Mouse (Mus musculus) small intestine, adult 2 months (tissue): ENCODE measurements around the gene Ufsp1. TPM values are rescaled to one million over a fixed set of nuclear protein-coding genes. Genes with fewer than 3 reads are reported as not detected.

Source experiments
- H3K27ac ChIP-seq: fragments of 200-500 bp; 2 replicates; pipeline ENCODE4 v1.5.1; 2012; ENCODE audit warnings: low read depth, low read length, control low read depth, inconsistent platforms; ENCODE audit not compliant: insufficient read depth
- H3K27me3 ChIP-seq: fragments of 200-500 bp; 2 replicates; pipeline ENCODE4 v1.6.1; 2012; ENCODE audit warnings: mild to moderate bottlenecking, moderate library complexity, low read length, inconsistent platforms; ENCODE audit not compliant: control insufficient read depth, insufficient read depth
- H3K36me3 ChIP-seq: fragments of 200-500 bp; 2 replicates; pipeline ENCODE4 v1.6.1; 2012; ENCODE audit warnings: mild to moderate bottlenecking, low read length, control low read depth, inconsistent platforms; ENCODE audit not compliant: control insufficient read depth, insufficient read depth
- H3K4me1 ChIP-seq: fragments of 200-500 bp; 2 replicates; pipeline ENCODE4 v1.6.1; 2012; ENCODE audit warnings: low read length, inconsistent platforms, mixed read lengths; ENCODE audit not compliant: control insufficient read depth, insufficient read depth, insufficient read length
- H3K4me3 ChIP-seq: fragments of 200-500 bp; 2 replicates; pipeline ENCODE4 v1.5.1; 2012; ENCODE audit warnings: low read depth, mild to moderate bottlenecking, control low read depth, inconsistent platforms, low read length, moderate library complexity
- CTCF ChIP-seq: fragments of 200-500 bp; IDR thresholded peaks from 2 replicates; pipeline ENCODE4 v1.5.1; 2012; ENCODE audit warnings: low read depth, mild to moderate bottlenecking, control low read depth, inconsistent platforms, low read length, moderate library complexity, mixed read lengths; ENCODE audit not compliant: insufficient replicate concordance, insufficient read length; ENCODE audit errors: extremely low read depth
- POLR2A ChIP-seq: fragments of 200-500 bp; IDR thresholded peaks from 2 replicates; pipeline ENCODE4 v1.6.1; 2012; ENCODE audit warnings: low read depth, mild to moderate bottlenecking, control low read depth, inconsistent platforms, low read length, moderate library complexity
- WGBS: fragments of 180-500 bp; shearing (Covaris S2); methylation state at CpG from one replicate; pipeline ENCODE4 v1.1.7; 2018; 5-methylcytosine and 5-hydroxymethylcytosine counted together
- polyA plus RNA-seq: library from polyadenylated mRNA; depleted of rRNA; stranded (reverse); fragments of >200 nt; gene quantifications from 2 replicates; pipeline ENCODE4 v1.2.3, GENCODE M21; 2012

Ufsp1 gene
- polyA plus RNA-seq, 1 experiment: 10.9 TPM

- Histone ChIP-seq H3K27ac (no peak overlapping the region), H3K27me3 (peaks cover 21% of the 10 kb centered on the region), H3K4me3 (no peak overlapping the region), H3K4me1 (peaks cover 36% of the 10 kb centered on the region), H3K36me3 (no peaks in the 10 kb centered on the region)
- TF ChIP-seq CTCF (peak; percentile 60; the same call in 1 of the 2 replicates), POLR2A (no peak)
- WGBS: 66% methylated on average over 5 of the region's 5 CpGs
These were observed 9.4 kb upstream of the Ufsp1 start for GRCm38 (mm10) chr5:137285045-137285444.

DNA sequence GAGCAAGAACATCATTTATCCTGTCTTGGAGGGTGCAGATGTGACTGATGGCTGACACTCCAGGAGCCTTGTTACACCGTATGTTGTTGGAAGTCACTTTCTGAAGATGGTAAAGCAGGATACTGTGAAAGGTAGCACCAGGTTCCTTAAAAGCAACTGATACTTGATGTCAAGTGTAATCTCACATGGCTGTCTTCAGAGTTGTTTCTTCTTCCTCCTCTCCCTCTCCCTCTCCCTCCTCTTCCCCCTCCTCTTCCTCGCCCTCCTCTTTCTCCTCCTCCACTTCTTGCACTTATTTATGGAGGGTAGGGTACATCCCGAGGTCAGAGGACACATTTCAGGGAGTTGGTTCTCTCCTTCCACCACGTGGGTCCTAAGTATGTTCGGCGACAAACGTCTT lies 8.4 kb upstream of the Ufsp1 start:
- no peak overlapping the region for H3K4me3 ChIP-seq
- no peaks in the 10 kb centered on the region for H3K36me3 ChIP-seq
- peaks cover 21% of the 10 kb centered on the region for H3K27me3 ChIP-seq
- TF ChIP-seq CTCF: no peak
- TF ChIP-seq POLR2A: no peak
- 26% methylated on average over 7 of the region's 7 CpGs for WGBS
- H3K27ac ChIP-seq: 0 out of 2 replicates have a peak overlapping the region, but pooled peaks have one; percentile 9
- H3K4me1 ChIP-seq: peaks cover 38% of the 10 kb centered on the region

GRCm38 (mm10) chr5:137286655-137287031 lies 7.8 kb upstream of the Ufsp1 start:
- H3K27ac ChIP-seq: no peak overlapping the region
- TF ChIP-seq CTCF (peak; percentile 97), POLR2A (no peak)
- peaks cover 21% of the 10 kb centered on the region for H3K27me3 ChIP-seq
- under 1% methylated on average over 16 of the region's 16 CpGs for WGBS
- H3K36me3 ChIP-seq: no peaks in the 10 kb centered on the region
- peaks cover 42% of the 10 kb centered on the region for H3K4me1 ChIP-seq
- H3K4me3 ChIP-seq: peak overlapping the region; percentile 45; the same call in 1 of the 2 replicates

DNA sequence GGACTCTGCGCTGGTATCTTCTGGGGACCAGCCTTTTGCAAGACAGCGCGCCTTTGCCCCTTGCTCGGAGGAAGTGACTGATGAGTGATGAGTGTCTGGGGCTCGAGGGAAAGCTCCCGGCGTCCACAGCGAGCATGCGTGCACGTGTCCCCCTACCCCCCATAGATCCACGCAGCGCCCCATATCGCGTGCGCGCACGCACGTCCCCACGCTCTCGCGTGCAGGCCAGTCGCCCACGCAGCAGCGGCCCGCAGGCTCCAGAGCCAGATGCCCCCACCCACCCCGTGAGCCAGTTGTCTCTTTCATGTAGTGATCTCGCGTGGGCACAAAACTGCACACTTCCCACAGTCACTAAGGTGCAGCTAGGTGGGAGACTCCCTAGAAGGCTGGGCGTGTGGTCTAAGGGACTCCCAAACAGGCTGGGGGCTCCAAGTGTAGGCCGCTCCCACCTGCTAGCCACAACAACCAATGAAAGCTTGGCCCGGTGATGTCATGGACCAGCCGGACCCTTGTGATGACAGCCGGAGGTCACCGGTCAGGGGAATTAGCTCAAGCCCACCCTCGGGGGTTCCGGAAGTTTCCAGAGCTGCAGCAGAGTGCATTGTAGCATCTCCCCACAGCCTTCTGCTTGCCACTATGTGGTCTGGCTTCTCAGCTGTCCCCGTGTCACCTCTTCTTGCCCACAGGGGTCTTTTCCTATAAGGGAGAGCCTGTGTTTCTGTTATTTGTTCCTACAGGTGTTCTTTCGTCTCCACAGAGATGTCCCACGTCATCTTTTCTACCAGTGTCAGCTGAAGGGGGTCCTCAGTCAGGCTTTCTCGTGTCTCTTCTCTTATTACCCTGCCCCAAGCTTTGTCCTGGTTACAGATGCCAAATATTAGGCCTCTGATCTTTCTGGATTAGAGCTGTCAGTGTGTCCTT lies 7.1 kb upstream of the Ufsp1 start, which contains the start of gene Ache:
Gene Ache, plus strand, starts transcription at position 488 of the 921 bp plus-strand sequence.
- no peak within 1 kb of the TSS for H3K27ac ChIP-seq
- peak within 1 kb of the TSS; percentile 48 for H3K4me3 ChIP-seq
- no peaks in the 10 kb centered on the region for H3K36me3 ChIP-seq
- H3K27me3 ChIP-seq: peaks cover 21% of the 10 kb centered on the region
- no peak for TF ChIP-seq CTCF
- TF ChIP-seq POLR2A: no peak
- peaks cover 42% of the 10 kb centered on the region for H3K4me1 ChIP-seq
- WGBS: 7% methylated on average over 40 of the region's 40 CpGs

DNA sequence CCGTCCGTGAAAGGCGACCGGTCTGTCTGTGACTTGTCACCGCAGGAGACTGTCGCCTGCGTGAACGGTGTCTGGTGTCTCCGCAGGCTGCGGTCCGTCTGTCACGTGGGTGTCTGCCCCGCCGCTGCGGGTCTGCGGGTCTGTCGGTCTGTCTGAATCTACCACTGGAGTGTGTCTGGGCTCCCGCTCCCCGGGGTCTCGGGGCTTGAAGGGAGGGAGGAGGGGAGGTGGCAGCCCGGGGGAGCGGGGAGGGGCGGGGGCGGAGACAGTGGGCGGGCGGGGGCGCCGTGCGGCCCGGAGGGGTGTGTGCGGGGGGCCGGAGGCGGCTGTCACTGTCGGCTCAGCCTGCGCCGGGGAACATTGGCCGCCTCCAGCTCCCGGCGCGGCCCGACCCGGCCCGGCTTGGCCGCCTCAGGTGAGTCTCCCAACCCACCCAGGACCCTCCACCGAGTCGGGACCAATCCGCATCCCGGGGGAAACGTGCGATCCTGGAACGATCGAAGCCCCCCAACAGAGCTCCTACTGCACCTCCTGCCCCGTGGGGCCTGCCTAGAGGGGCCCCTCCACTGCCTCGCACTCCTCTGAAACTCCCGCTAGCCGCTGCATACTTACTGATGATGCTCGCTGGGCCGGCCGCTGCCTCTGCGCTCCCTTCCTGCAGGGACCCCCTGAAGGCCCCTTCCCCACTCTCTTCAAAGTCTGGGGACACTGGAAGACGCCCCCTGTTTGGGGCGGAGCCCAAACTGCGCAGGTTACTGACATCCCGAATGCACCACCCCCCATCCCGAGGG lies 6.3 kb upstream of the Ufsp1 start:
- 3% methylated on average over 64 of the region's 65 CpGs for WGBS
- Histone ChIP-seq H3K4me1 (peaks cover 42% of the 10 kb centered on the region), H3K36me3 (no peaks in the 10 kb centered on the region), H3K4me3 (peak overlapping the region; percentile 48), H3K27ac (no peak overlapping the region), H3K27me3 (peaks cover 21% of the 10 kb centered on the region)
- no peak for TF ChIP-seq CTCF
- TF ChIP-seq POLR2A: no peak

DNA sequence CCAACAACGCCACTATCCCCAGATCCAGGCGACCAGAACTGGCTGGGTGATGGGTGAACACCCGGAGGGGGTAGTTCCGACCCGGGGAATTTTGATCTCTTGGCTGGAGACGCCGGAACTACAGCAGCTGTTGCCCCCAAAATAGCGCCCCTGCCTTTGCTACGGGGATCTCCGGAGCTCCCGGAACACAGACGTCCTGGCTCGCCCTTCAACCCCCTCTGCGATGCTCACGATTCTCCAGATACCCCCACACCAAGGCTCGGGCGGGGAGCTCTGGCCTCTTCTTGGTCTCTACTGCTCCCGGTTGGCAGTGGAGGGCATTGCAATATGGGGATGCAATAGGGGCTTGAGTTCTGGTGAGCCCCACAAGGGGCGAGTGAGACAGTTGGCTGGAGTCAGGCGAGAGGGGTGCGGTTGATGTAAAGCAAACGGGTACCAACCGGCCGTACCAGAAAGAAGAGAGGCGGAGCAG lies 5.4 kb upstream of the Ufsp1 start:
- no peak overlapping the region for H3K27ac ChIP-seq
- TF ChIP-seq CTCF (0 out of 2 replicates have a peak, but pooled peaks have one; percentile 13), POLR2A (no peak)
- WGBS: 5% methylated on average over 25 of the region's 25 CpGs
- H3K36me3 ChIP-seq: no peaks in the 10 kb centered on the region
- peak overlapping the region; percentile 29 for H3K4me3 ChIP-seq
- peaks cover 42% of the 10 kb centered on the region for H3K4me1 ChIP-seq
- peaks cover 21% of the 10 kb centered on the region for H3K27me3 ChIP-seq
